Mouse (Mus musculus) cortical plate, adult 2 months (tissue): ENCODE measurements around the gene Zfp992. TPM values are rescaled to one million over a fixed set of nuclear protein-coding genes. Genes with fewer than 3 reads are reported as not detected.
"Not testable (repeated sequence)": the region's sequence is repeated elsewhere in the genome, so short reads cannot be mapped to it uniquely, and the experiment has no call there.

Experiments
- H3K27ac ChIP-seq: fragments of 200-500 bp; 2 replicates; pipeline ENCODE4 v1.5.1; 2012; ENCODE audit warnings: low read length, control low read depth, inconsistent platforms; ENCODE audit not compliant: insufficient read depth
- H3K4me1 ChIP-seq: fragments of 200-500 bp; 2 replicates; pipeline ENCODE4 v1.6.1; 2011; ENCODE audit warnings: low read length; ENCODE audit not compliant: control insufficient read depth, insufficient read depth
- H3K4me3 ChIP-seq: fragments of 200-500 bp; 2 replicates; pipeline ENCODE4 v1.5.1; 2011; ENCODE audit warnings: mild to moderate bottlenecking, low read length, control low read depth; ENCODE audit not compliant: insufficient read depth
- CTCF ChIP-seq: fragments of 200-500 bp; IDR thresholded peaks from 2 replicates; pipeline ENCODE4 v1.5.1; 2011; ENCODE audit warnings: mild to moderate bottlenecking, control low read depth, low read length; ENCODE audit not compliant: insufficient read depth; ENCODE audit errors: extremely low read depth
- POLR2A ChIP-seq: fragments of 200-500 bp; IDR thresholded peaks from 2 replicates; pipeline ENCODE4 v1.6.1; 2011; ENCODE audit warnings: mild to moderate bottlenecking, low read length, control low read depth; ENCODE audit not compliant: insufficient read depth; ENCODE audit errors: extremely low read depth
- polyA plus RNA-seq: library from polyadenylated mRNA; depleted of rRNA; stranded (reverse); fragments of >200 nt; gene quantifications from 2 replicates; pipeline ENCODE4 v1.2.3, GENCODE M21; 2012; rRNA removed

Gene Zfp992
- polyA plus RNA-seq = 0.34 and 0.52 TPM in 2 replicates

DNA sequence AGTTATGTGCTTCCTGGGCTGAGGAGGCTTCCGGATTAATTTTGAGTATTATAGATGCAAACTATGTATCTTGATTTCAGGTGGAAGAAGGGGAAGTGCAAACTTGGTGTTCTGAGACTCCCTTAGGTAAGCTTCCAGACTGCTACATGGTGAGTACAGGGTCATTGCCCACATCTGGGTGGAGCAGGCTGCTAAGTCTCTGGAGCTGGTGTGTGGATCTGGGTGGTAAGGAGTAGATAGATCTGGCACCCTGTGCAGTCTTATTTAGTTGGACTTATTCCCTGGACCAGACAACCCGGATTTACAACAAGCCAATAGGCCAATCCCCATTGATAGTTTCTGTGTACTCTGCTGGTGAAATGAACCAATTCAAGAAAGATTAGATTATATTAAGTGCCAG, at the start of gene Zfp992:
Gene Zfp992 (plus strand): TSS at position 74 of the 400 bp plus-strand sequence.
- H3K27ac ChIP-seq, H3K4me3 ChIP-seq, H3K4me1 ChIP-seq: not testable (repeated sequence)

DNA sequence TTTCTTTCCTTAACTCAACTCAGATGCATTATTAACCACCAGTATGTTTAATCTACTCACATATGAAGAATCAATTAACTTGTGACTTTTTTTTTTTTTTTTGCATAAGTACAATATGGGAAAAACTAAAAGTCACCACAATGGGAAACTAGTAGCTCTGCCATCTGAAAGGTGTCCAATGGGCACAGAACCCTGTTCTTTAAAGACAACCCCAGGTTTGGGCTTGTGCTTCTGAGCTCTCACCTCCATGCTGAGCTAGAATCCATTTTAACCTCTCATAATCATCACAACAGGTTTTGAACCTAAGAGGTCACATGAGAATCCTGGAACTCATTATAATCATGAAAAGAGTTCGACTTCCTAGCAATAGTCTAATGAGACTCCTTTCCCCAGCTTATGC, 19.4 kb upstream of the Zfp992 start:
- not testable (repeated sequence) for H3K4me3 ChIP-seq, H3K27ac ChIP-seq, H3K4me1 ChIP-seq

GRCm38 (mm10) chr4:146430876-146431275, 17.9 kb upstream of the Zfp992 start:
- not testable (repeated sequence) for H3K4me1 ChIP-seq, H3K4me3 ChIP-seq

GRCm38 (mm10) chr4:146435539-146435938, 13.3 kb upstream of the Zfp992 start:
- H3K27ac ChIP-seq, H3K4me3 ChIP-seq, H3K4me1 ChIP-seq: not testable (repeated sequence)

More at GRCm38 (mm10) chr4:146430876-146431275, 17.9 kb upstream of the Zfp992 start:
- H3K27ac ChIP-seq = not testable (repeated sequence)

- H3K4me3 ChIP-seq, H3K27ac ChIP-seq, H3K4me1 ChIP-seq: not testable (repeated sequence)
Observed at GRCm38 (mm10) chr4:146437256-146437655, 11.6 kb upstream of the Zfp992 start.

DNA sequence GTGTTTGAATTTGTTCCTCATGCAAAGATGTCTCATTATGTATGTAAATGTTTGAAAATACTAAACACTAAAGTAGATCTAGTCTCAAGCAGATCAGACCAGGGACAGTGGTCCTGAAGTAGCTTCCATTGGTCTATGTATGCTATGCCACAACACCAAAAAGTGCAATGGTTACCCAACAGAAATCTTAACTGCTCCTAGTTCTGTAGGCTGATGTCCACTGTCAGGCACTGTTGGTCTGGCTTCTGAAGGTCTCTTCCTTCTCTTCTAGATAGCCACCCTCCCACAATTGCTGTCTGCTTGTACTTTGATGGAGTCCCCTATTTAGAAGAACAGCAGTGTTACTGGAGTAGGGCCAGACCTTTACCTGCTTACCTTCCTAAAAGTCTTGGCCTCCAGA, 4.5 kb upstream of the Zfp992 start:
- not testable (repeated sequence) for H3K4me3 ChIP-seq, H3K4me1 ChIP-seq, H3K27ac ChIP-seq

GRCm38 (mm10) chr4:146445121-146445520, 3.7 kb upstream of the Zfp992 start:
- not testable (repeated sequence) for H3K4me1 ChIP-seq, H3K4me3 ChIP-seq, H3K27ac ChIP-seq

DNA sequence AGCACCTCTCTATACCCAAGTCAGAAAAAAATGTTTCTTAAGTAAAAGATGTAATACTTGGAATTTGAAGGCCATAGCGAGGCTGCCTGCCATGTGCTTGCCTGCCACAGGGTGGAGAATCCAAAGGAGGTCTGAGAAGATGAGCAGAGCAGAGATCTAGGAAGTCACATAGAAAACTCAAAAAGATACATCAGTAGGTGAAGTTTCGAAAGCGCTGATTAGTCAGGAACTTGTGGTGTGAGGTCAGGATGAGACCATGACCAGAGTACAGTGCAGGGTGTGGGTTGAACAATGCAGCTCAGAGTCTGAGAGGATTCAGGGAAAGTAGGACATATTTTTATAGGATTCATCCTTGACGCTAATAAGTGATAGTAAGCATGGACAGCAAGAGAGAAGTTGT, 2.7 kb upstream of the Zfp992 start:
- H3K4me3 ChIP-seq, H3K27ac ChIP-seq, H3K4me1 ChIP-seq: not testable (repeated sequence)

GRCm38 (mm10) chr4:146447016-146447415, 1.8 kb upstream of the Zfp992 start:
- not testable (repeated sequence) for H3K27ac ChIP-seq, H3K4me1 ChIP-seq, H3K4me3 ChIP-seq

DNA sequence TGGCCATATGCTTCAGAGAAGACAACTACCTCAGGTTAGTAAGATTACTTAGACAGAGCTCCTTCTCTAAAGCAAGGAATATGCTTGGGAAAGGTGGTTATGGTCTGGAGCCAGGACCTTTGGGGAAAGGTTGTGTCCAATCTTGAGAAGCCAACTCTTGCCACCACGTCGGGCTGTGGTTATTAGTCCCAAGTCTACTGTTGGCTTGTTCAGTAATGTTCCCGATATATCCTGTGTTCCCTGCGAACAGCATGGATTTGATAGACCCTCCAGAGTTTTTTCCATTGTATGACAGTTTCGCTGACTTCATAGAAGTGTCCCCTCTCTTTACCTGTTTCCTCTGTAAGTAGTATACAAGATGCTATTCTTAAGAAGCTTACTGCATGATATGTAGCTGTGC, 888 bp downstream of the Zfp992 start:
- not testable (repeated sequence) for H3K4me3 ChIP-seq, H3K4me1 ChIP-seq, H3K27ac ChIP-seq

GRCm38 (mm10) chr4:146452576-146452975, 3.8 kb downstream of the Zfp992 start:
- not testable (repeated sequence) for H3K4me3 ChIP-seq, H3K27ac ChIP-seq, H3K4me1 ChIP-seq

GRCm38 (mm10) chr4:146454170-146454569, 5.3 kb downstream of the Zfp992 start:
- H3K4me3 ChIP-seq, H3K27ac ChIP-seq, H3K4me1 ChIP-seq: not testable (repeated sequence)

DNA sequence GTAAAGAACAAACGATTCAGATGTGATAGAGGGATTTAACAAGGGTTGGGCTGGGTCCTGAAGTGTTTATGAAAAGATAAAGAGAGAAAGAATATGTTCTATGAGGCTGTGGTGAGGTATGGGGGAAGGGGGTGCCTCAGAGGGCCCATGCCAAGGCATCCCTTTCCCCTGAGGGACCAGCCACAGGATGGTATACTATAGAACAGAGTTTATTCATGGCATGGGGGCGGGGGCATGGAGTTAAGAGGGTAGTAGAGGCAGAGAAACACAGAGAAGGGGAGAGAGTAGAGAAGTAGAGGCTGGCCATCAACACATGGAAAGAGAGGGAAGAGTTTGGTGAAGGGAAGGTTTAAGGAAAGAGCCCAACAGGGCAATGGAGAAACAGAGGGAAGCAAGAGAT, 6.1 kb downstream of the Zfp992 start:
- H3K27ac ChIP-seq = no peak overlapping the region
- H3K4me3 ChIP-seq = no peak overlapping the region
- H3K4me1 ChIP-seq = no peaks in the 10 kb centered on the region
- no peak for TF ChIP-seq POLR2A
- TF ChIP-seq CTCF = no peak
